Mouse (Mus musculus) ES-Bruce4 (cell line): ENCODE measurements around the gene Slc2a13.

ENCODE experiments used
- CTCF ChIP-seq: IDR thresholded peaks from one replicate; pipeline ENCODE4 v1.8.1; 2011; ENCODE audit warnings: low read depth, low read length
- POLR2A ChIP-seq: IDR thresholded peaks from one replicate; pipeline ENCODE4 v1.8.1; 2011; ENCODE audit warnings: low read length; ENCODE audit not compliant: insufficient read depth

DNA sequence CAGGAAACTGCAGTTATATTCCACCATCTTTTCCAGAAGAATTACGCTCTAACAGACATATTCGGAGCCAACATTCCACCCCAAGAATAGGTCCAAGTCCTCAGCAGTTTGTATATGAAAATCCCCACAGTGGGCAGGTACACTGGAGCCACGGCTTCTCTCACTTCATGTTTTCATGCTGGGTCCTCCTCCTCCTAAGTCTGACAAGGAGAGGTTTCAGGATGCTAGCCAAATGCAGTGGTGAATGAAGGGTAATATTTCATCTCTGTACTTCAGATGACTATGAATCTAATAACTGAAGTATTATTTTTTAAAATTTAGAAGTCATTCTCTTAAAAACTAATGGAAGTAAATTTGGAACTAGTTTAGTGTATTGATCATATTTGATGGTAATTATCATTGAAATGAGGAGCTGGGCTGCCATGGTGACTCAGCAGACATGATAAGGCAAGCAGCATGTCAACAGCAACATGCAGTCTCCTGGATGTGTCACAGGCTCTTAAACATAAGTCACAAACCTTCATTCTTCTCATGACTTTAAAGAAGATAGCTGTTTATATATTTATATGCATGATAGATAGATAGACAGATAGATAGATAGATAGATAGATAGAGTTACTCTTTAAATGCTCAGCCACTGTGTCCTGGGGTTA is 332.3 kb downstream of the Slc2a13 start:
- TF ChIP-seq CTCF (no peak), POLR2A (no peak)
